13 mouse cellular contexts compared by ENCODE assay signal in genomic region chr5:91564054-91564453, GRCm38 (mm10). TPM values are rescaled to one million over a fixed set of nuclear protein-coding genes. Genes with fewer than 3 reads are reported as not detected.
DNase-seq lines count a peak whose midpoint lies in the region; ATAC-seq lines count a peak whose summit lies in the region.
"Had no signal": no experiment of that assay in that cellular context is flagged by ENCODE, and none has a peak within 500 bp of the region (broad histone marks: within the 10 kb centered on the region; RNA-seq: fewer than 3 reads in every experiment).

No protein-coding gene starts in this region.

- no peak overlapping the region for H3K27ac ChIP-seq in embryonic facial prominence, embryonic 14.5 days (replicated peaks; ENCODE audit: low read depth, low read length)
- H3K27ac ChIP-seq in embryonic facial prominence, embryonic 10.5 days (replicated peaks), result no peak overlapping the region
- H3K27ac ChIP-seq: lung, embryonic 15.5 days had no signal

- H3K27me3 ChIP-seq in embryonic facial prominence, embryonic 14.5 days (replicated peaks; ENCODE audit: control insufficient read depth, insufficient read depth, low read length), result no peaks in the 10 kb centered on the region
- no peaks in the 10 kb centered on the region for H3K27me3 ChIP-seq in embryonic facial prominence, embryonic 10.5 days (replicated peaks; ENCODE audit: low read depth, poor library complexity, severe bottlenecking)
- H3K27me3 ChIP-seq: lung, embryonic 15.5 days had no signal

- H3K4me3 ChIP-seq in embryonic facial prominence, embryonic 14.5 days (ENCODE audit: low read depth, low read length), result no peak overlapping the region
- no peak overlapping the region for H3K4me3 ChIP-seq in embryonic facial prominence, embryonic 10.5 days
- H3K4me3 ChIP-seq: lung, embryonic 15.5 days; myocyte had no signal

- 44% methylated on average over 3 of the region's 3 CpGs for WGBS in embryonic facial prominence, embryonic 14.5 days
- WGBS in embryonic facial prominence, embryonic 10.5 days, result 92% methylated on average over 3 of the region's 3 CpGs

- H3K36me3 ChIP-seq in embryonic facial prominence, embryonic 14.5 days (ENCODE audit: control insufficient read depth, insufficient read depth, low read length), result no peaks in the 10 kb centered on the region
- no peaks in the 10 kb centered on the region for H3K36me3 ChIP-seq in embryonic facial prominence, embryonic 10.5 days (replicated peaks)
- H3K36me3 ChIP-seq: lung, embryonic 15.5 days had no signal

- DNase-seq in embryonic facial prominence, embryonic 14.5 days (ENCODE audit: low spot score), result peak; percentile 53
- no peak for DNase-seq in embryonic facial prominence, embryonic 10.5 days (ENCODE audit: low spot score)
- peak; percentile 34 for DNase-seq in layer of hippocampus, adult 11-12 months (ENCODE audit: low spot score)
- no peak for DNase-seq in layer of hippocampus, adult 9-10 months (ENCODE audit: low spot score)
- peak; percentile 63 for DNase-seq in adipocyte (ENCODE audit: low spot score)
- DNase-seq in heart, postnatal 4 days, result peak; percentile 58
- DNase-seq in frontal cortex, adult 2 months (ENCODE audit: extremely low spot score in 1 of 2, low spot score in 1 of 2), result no peak
- DNase-seq: cerebellum, adult 9-11 months; right cerebral cortex, postnatal 25 days had no signal

- H3K9ac ChIP-seq in embryonic facial prominence, embryonic 14.5 days (ENCODE audit: low read depth, low read length), result no peak overlapping the region
- H3K9ac ChIP-seq: lung, embryonic 15.5 days had no signal

- peaks cover 4% of the 10 kb centered on the region; the same call in 1 of the 2 replicates for H3K9me3 ChIP-seq in embryonic facial prominence, embryonic 14.5 days (ENCODE audit: control insufficient read depth, low read length)
- no peaks in the 10 kb centered on the region for H3K9me3 ChIP-seq in embryonic facial prominence, embryonic 10.5 days
- H3K9me3 ChIP-seq: lung, embryonic 15.5 days had no signal

- ATAC-seq in embryonic facial prominence, embryonic 14.5 days (ENCODE audit: low read depth), result no peak
- no peak for ATAC-seq in cerebellum, adult (ENCODE audit: insufficient number of reproducible peaks, low FRiP score, low TSS enrichment)
- ATAC-seq: CD4-positive, CD25-positive, alpha-beta regulatory T cell, adult 4 months had no signal

- H3K4me2 ChIP-seq in embryonic facial prominence, embryonic 14.5 days (ENCODE audit: low read depth, low read length), result no peak overlapping the region
- H3K4me2 ChIP-seq: lung, embryonic 15.5 days had no signal

- peaks cover 5% of the 10 kb centered on the region; the same call in 1 of the 2 replicates for H3K4me1 ChIP-seq in embryonic facial prominence, embryonic 14.5 days (ENCODE audit: control insufficient read depth, insufficient read depth, low read length)
- 0 out of 2 replicates have a peak, but pooled peaks cover 4% of the 10 kb centered on the region for H3K4me1 ChIP-seq in embryonic facial prominence, embryonic 10.5 days
- H3K4me1 ChIP-seq: lung, embryonic 15.5 days had no signal

RNA-seq across cellular contexts. Expression of gene Parm1, which starts 46.6 kb away (rescaled TPM):
- polyA plus RNA-seq in embryonic facial prominence, embryonic 14.5 days (2014; fragmentation: Nextera tagmentation; extraction: Ambion mirVana), result 25.6 and 27.6 TPM in 2 replicates
- polyA plus RNA-seq in embryonic facial prominence, embryonic 10.5 days (2016; fragmentation: Nextera tagmentation; extraction: Ambion mirVana), result 17.3 and 17.8 TPM in 2 replicates
- total RNA-seq in heart, postnatal 4 days (2021), result 10 to 100 TPM; 60.7 to 63.4 TPM
- 16.3 and 16.4 TPM in 2 replicates for polyA plus RNA-seq in frontal cortex, adult 2 months (2012; rRNA removed)
- polyA plus RNA-seq: CD4-positive, CD25-positive, alpha-beta regulatory T cell, adult 4 months had no signal

Comparison
In these comparisons a context has a peak if more than half of its experiments do, and no peak if none do; other contexts are left out.
1. DNase-seq: peak in embryonic facial prominence, embryonic 14.5 days (single experiment), layer of hippocampus, adult 11-12 months (single experiment), adipocyte (single experiment) and heart, postnatal 4 days (single experiment); none in embryonic facial prominence, embryonic 10.5 days (single experiment), layer of hippocampus, adult 9-10 months (single experiment) and frontal cortex, adult 2 months (0 of 2).